Mouse (Mus musculus) ES-Bruce4 (cell line): ENCODE measurements around the gene Ankrd35. TPM values are rescaled to one million over a fixed set of nuclear protein-coding genes. Genes with fewer than 3 reads are reported as not detected.

ENCODE experiments used
- H3K27ac ChIP-seq: 2 replicates; pipeline ENCODE4 v1.5.1; 2012; ENCODE audit warnings: low read length, inconsistent platforms; ENCODE audit not compliant: insufficient read depth
- H3K27me3 ChIP-seq: 2 replicates; pipeline ENCODE4 v1.6.1; 2012; ENCODE audit warnings: mild to moderate bottlenecking, low read length, inconsistent platforms; ENCODE audit not compliant: control insufficient read depth, poor library complexity, insufficient read depth, severe bottlenecking
- H3K36me3 ChIP-seq: 2 replicates; pipeline ENCODE4 v1.6.1; 2012; ENCODE audit warnings: inconsistent platforms, mild to moderate bottlenecking, low read length, moderate library complexity; ENCODE audit not compliant: control insufficient read depth, poor library complexity, insufficient read depth, severe bottlenecking
- H3K4me1 ChIP-seq: one replicate; pipeline ENCODE4 v1.8.1; 2011; ENCODE audit warnings: low read length; ENCODE audit not compliant: control insufficient read depth, insufficient read depth
- H3K4me3 ChIP-seq: 2 replicates; pipeline ENCODE4 v1.5.1; 2011; ENCODE audit warnings: low read depth, mild to moderate bottlenecking, low read length
- H3K9ac ChIP-seq: 2 replicates; pipeline ENCODE4 v1.6.1; 2012; ENCODE audit warnings: low read depth, mild to moderate bottlenecking, inconsistent platforms; ENCODE audit not compliant: poor library complexity, severe bottlenecking
- H3K9me3 ChIP-seq: replicated peaks from 2 replicates; pipeline ENCODE4 v1.6.1; 2012; ENCODE audit warnings: mild to moderate bottlenecking, low read length, inconsistent platforms; ENCODE audit not compliant: control insufficient read depth, poor library complexity, insufficient read depth, severe bottlenecking
- CTCF ChIP-seq: IDR thresholded peaks from one replicate; pipeline ENCODE4 v1.8.1; 2011; ENCODE audit warnings: low read depth, low read length
- EP300 ChIP-seq: IDR thresholded peaks from 2 replicates; pipeline ENCODE4 v1.6.1; 2011; ENCODE audit warnings: low read depth, low read length; ENCODE audit not compliant: insufficient read depth
- POLR2A ChIP-seq: IDR thresholded peaks from one replicate; pipeline ENCODE4 v1.8.1; 2011; ENCODE audit warnings: low read length; ENCODE audit not compliant: insufficient read depth
- polyA plus RNA-seq: library from polyadenylated mRNA; stranded (reverse); fragments of >200 nt; gene quantifications from 2 replicates; pipeline ENCODE4 v1.2.4, GENCODE M21; 2011; ENCODE audit warnings: low read depth; ENCODE audit not compliant: missing spikeins, insufficient read depth, insufficient read length

Ankrd35 gene
- polyA plus RNA-seq = 3.5 and 3.7 TPM in 2 replicates

- H3K27me3 ChIP-seq = no peaks in the 10 kb centered on the region
- no peak for TF ChIP-seq POLR2A
- TF ChIP-seq CTCF = peak; percentile 17
- TF ChIP-seq EP300 = peak; percentile 13; the same call in 1 of the 2 replicates
- H3K9me3 ChIP-seq = no peaks in the 10 kb centered on the region
- peak within 1 kb of the TSS; percentile 61 for H3K4me3 ChIP-seq
- H3K9ac ChIP-seq = no peak within 1 kb of the TSS
- no peaks in the 10 kb centered on the region for H3K36me3 ChIP-seq
- peaks cover 12% of the 10 kb centered on the region for H3K4me1 ChIP-seq
- peak within 1 kb of the TSS; percentile 55 for H3K27ac ChIP-seq
Measured at GRCm38 (mm10) chr3:96669727-96670468, at the start of gene Ankrd35. TSS of gene Ankrd35 (plus strand) at chr3:96670131.

GRCm38 (mm10) chr3:96623201-96623600, 46.7 kb upstream of the Ankrd35 start:
- Histone ChIP-seq H3K9ac (no peak overlapping the region), H3K4me3 (no peak overlapping the region), H3K9me3 (no peaks in the 10 kb centered on the region), H3K36me3 (peaks cover 12% of the 10 kb centered on the region), H3K27me3 (no peaks in the 10 kb centered on the region), H3K4me1 (no peaks in the 10 kb centered on the region), H3K27ac (no peak overlapping the region)
- TF ChIP-seq POLR2A = no peak
- no peak for TF ChIP-seq EP300

GRCm38 (mm10) chr3:96629729-96630600, 40.0 kb upstream of the Ankrd35 start, which contains the start of gene Rbm8a:
TSS of gene Rbm8a (plus strand) at chr3:96629933.
- no peaks in the 10 kb centered on the region for H3K4me1 ChIP-seq
- peak; percentile 63 for TF ChIP-seq POLR2A
- TF ChIP-seq EP300 = no peak
- H3K9me3 ChIP-seq = no peaks in the 10 kb centered on the region
- H3K36me3 ChIP-seq = peaks cover 19% of the 10 kb centered on the region
- peak within 1 kb of the TSS; percentile 95 for H3K4me3 ChIP-seq
- peak within 1 kb of the TSS; percentile 71 for H3K9ac ChIP-seq
- H3K27me3 ChIP-seq = no peaks in the 10 kb centered on the region
- peak within 1 kb of the TSS; percentile 31; the same call in 1 of the 2 replicates for H3K27ac ChIP-seq

- no peak overlapping the region for H3K9ac ChIP-seq
- peaks cover 19% of the 10 kb centered on the region for H3K36me3 ChIP-seq
- no peak overlapping the region for H3K27ac ChIP-seq
- no peaks in the 10 kb centered on the region for H3K27me3 ChIP-seq
- no peaks in the 10 kb centered on the region for H3K4me1 ChIP-seq
- no peak overlapping the region for H3K4me3 ChIP-seq
- TF ChIP-seq POLR2A = no peak
- TF ChIP-seq CTCF = no peak
- no peak for TF ChIP-seq EP300
- H3K9me3 ChIP-seq = no peaks in the 10 kb centered on the region
Measured at GRCm38 (mm10) chr3:96632058-96632457, 37.9 kb upstream of the Ankrd35 start.

GRCm38 (mm10) chr3:96634015-96634414, 35.9 kb upstream of the Ankrd35 start:
- no peaks in the 10 kb centered on the region for H3K9me3 ChIP-seq
- TF ChIP-seq CTCF (no peak), EP300 (no peak), POLR2A (no peak)
- H3K27ac ChIP-seq = no peak overlapping the region
- H3K27me3 ChIP-seq = no peaks in the 10 kb centered on the region
- peaks cover 21% of the 10 kb centered on the region for H3K36me3 ChIP-seq
- H3K9ac ChIP-seq = no peak overlapping the region
- no peaks in the 10 kb centered on the region for H3K4me1 ChIP-seq
- no peak overlapping the region for H3K4me3 ChIP-seq
